Mouse (Mus musculus) granulocyte monocyte progenitor cell, adult 5-6 weeks (primary cell): ENCODE results near the gene Olfr513. TPM values are rescaled to one million over a fixed set of nuclear protein-coding genes. Genes with fewer than 3 reads are reported as not detected.

Source experiments
- ATAC-seq: replicated peaks from 2 replicates; pipeline ENCODE4 v1.8.0; 2016; ENCODE audit warnings: mild to moderate bottlenecking, moderate TSS enrichment, inconsistent platforms; ENCODE audit not compliant: poor library complexity, severe bottlenecking
- total RNA-seq, 2 experiments: library from RNA; stranded (forward) in 1 of 2; stranded (reverse) in 1 of 2; fragments of 200-712, 200-1000 nt in 1 of 2; fragments of >200 nt in 1 of 2; fragmentation: Nextera tagmentation in 1 of 2; gene quantifications; 2 replicates each; pipeline ENCODE4 v1.2.3; 2014 to 2017

The Olfr513 gene
- total RNA-seq (2014; fragmentation: Nextera tagmentation) (not detected in 2 replicates), total RNA-seq (2017) (not detected in 2 replicates)

- no peak for ATAC-seq
Observed at GRCm38 (mm10) chr7:108750673-108751072, at the start of gene Olfr513. TSS of gene Olfr513 (plus strand) at chr7:108750973.

- ATAC-seq: no peak
Observed at GRCm38 (mm10) chr7:108713020-108713419, 37.8 kb upstream of the Olfr513 start, which contains the start of gene Olfr512. TSS of gene Olfr512 (plus strand) at chr7:108713320.

- ATAC-seq: no peak
Observed at GRCm38 (mm10) chr7:108760411-108760810, 9.6 kb downstream of the Olfr513 start.

- no peak for ATAC-seq
Observed at GRCm38 (mm10) chr7:108797205-108797933, 46.6 kb downstream of the Olfr513 start.

Other genes with a start within 250 kb of the Olfr513 start
- gene Olfr502, start 225.9 kb upstream of the Olfr513 start, total RNA-seq (2014; fragmentation: Nextera tagmentation): not detected in 2 replicates
- not detected in 2 replicates for gene Olfr502, start 225.9 kb upstream of the Olfr513 start, total RNA-seq (2017)
- not detected in 2 replicates for gene Olfr503, start 206.4 kb upstream of the Olfr513 start, total RNA-seq (2014; fragmentation: Nextera tagmentation)
- gene Olfr503, start 206.4 kb upstream of the Olfr513 start, total RNA-seq (2017): not detected in 2 replicates
- not detected in 2 replicates for gene Olfr504, start 185.2 kb upstream of the Olfr513 start, total RNA-seq (2014; fragmentation: Nextera tagmentation)
- gene Olfr504, start 185.2 kb upstream of the Olfr513 start, total RNA-seq (2017): not detected in 2 replicates
- gene Olfr506, start 140.2 kb upstream of the Olfr513 start, total RNA-seq (2014; fragmentation: Nextera tagmentation): not detected in 2 replicates
- gene Olfr506, start 140.2 kb upstream of the Olfr513 start, total RNA-seq (2017): not detected in 2 replicates
- gene Olfr507, start 129.2 kb upstream of the Olfr513 start, total RNA-seq (2014; fragmentation: Nextera tagmentation): not detected in 2 replicates
- gene Olfr507, start 129.2 kb upstream of the Olfr513 start, total RNA-seq (2017): not detected in 2 replicates
- gene Olfr508, start 121.0 kb upstream of the Olfr513 start, total RNA-seq (2014; fragmentation: Nextera tagmentation): not detected in 2 replicates
- gene Olfr508, start 121.0 kb upstream of the Olfr513 start, total RNA-seq (2017): not detected in 2 replicates
- gene Olfr509, start 99.1 kb upstream of the Olfr513 start, total RNA-seq (2014; fragmentation: Nextera tagmentation): not detected in 2 replicates
- gene Olfr509, start 99.1 kb upstream of the Olfr513 start, total RNA-seq (2017): not detected in 2 replicates
- not detected in 2 replicates for gene Olfr510, start 84.6 kb upstream of the Olfr513 start, total RNA-seq (2014; fragmentation: Nextera tagmentation)
- not detected in 2 replicates for gene Olfr510, start 84.6 kb upstream of the Olfr513 start, total RNA-seq (2017)
- gene Olfr512, start 37.7 kb upstream of the Olfr513 start, total RNA-seq (2014; fragmentation: Nextera tagmentation): not detected in 2 replicates
- not detected in 2 replicates for gene Olfr512, start 37.7 kb upstream of the Olfr513 start, total RNA-seq (2017)
- gene Olfr514, start 75.0 kb downstream of the Olfr513 start, total RNA-seq (2014; fragmentation: Nextera tagmentation): not detected in 2 replicates
- not detected in 2 replicates for gene Olfr514, start 75.0 kb downstream of the Olfr513 start, total RNA-seq (2017)
- not detected in 2 replicates for gene Olfr516, start 99.6 kb downstream of the Olfr513 start, total RNA-seq (2014; fragmentation: Nextera tagmentation)
- not detected in 2 replicates for gene Olfr516, start 99.6 kb downstream of the Olfr513 start, total RNA-seq (2017)
- not detected in 2 replicates for gene Olfr517, start 121.4 kb downstream of the Olfr513 start, total RNA-seq (2014; fragmentation: Nextera tagmentation)
- gene Olfr517, start 121.4 kb downstream of the Olfr513 start, total RNA-seq (2017): not detected in 2 replicates
- not detected in 2 replicates for gene Olfr518, start 134.0 kb downstream of the Olfr513 start, total RNA-seq (2014; fragmentation: Nextera tagmentation)
- not detected in 2 replicates for gene Olfr518, start 134.0 kb downstream of the Olfr513 start, total RNA-seq (2017)
- not detected in 2 replicates for gene Olfr519, start 143.4 kb downstream of the Olfr513 start, total RNA-seq (2014; fragmentation: Nextera tagmentation)
- gene Olfr519, start 143.4 kb downstream of the Olfr513 start, total RNA-seq (2017): not detected in 2 replicates
- 1.2 and 1.7 TPM in 2 replicates for gene Nlrp10, start 179.2 kb downstream of the Olfr513 start, total RNA-seq (2014; fragmentation: Nextera tagmentation)
- gene Nlrp10, start 179.2 kb downstream of the Olfr513 start, total RNA-seq (2017): 1.4 TPM in 2 replicates
- 236 and 262 TPM in 2 replicates for gene Eif3f, start 183.4 kb downstream of the Olfr513 start, total RNA-seq (2014; fragmentation: Nextera tagmentation)
- 54.0 and 70.5 TPM in 2 replicates for gene Eif3f, start 183.4 kb downstream of the Olfr513 start, total RNA-seq (2017)
- gene Tub, start 199.4 kb downstream of the Olfr513 start, total RNA-seq (2014; fragmentation: Nextera tagmentation): not detected in 2 replicates
- gene Tub, start 199.4 kb downstream of the Olfr513 start, total RNA-seq (2017): not detected in 2 replicates